Mouse (Mus musculus) hindbrain, embryonic 14.5 days (tissue): ENCODE results near the gene Stom. TPM values are rescaled to one million over a fixed set of nuclear protein-coding genes. Genes with fewer than 3 reads are reported as not detected.

Experiments
- ATAC-seq: fragments of 200-750 bp; cut with Nextera tagmentation; 2 replicates; pipeline ENCODE4 v1.8.0; 2017; ENCODE audit warnings: moderate number of reproducible peaks, mild to moderate bottlenecking, moderate TSS enrichment, moderate library complexity; ENCODE audit not compliant: low FRiP score
- DNase-seq: peaks from one replicate; pipeline ENCODE4 v3.0.0-alpha.2; 2015; ENCODE audit warnings: low spot score
- H3K27ac ChIP-seq: fragments of 300-500 bp; sonication (generic); 2 replicates; pipeline ENCODE4 v1.5.1; 2014; ENCODE audit warnings: mild to moderate bottlenecking, moderate library complexity
- H3K27me3 ChIP-seq: fragments of 300-500 bp; sonication (generic); 2 replicates; pipeline ENCODE4 v1.6.1; 2014; ENCODE audit warnings: mild to moderate bottlenecking, low read length, mixed read lengths; ENCODE audit not compliant: control insufficient read depth, insufficient read depth
- H3K36me3 ChIP-seq: fragments of 300-500 bp; sonication (generic); replicated peaks from 2 replicates; pipeline ENCODE4 v1.6.1; 2014; ENCODE audit not compliant: control insufficient read depth, insufficient read depth
- H3K4me1 ChIP-seq: fragments of 300-500 bp; sonication (generic); replicated peaks from 2 replicates; pipeline ENCODE4 v1.6.1; 2014; ENCODE audit warnings: antibody characterized with exemption, low read length, mixed read lengths; ENCODE audit not compliant: control insufficient read depth, insufficient read depth
- H3K4me2 ChIP-seq: fragments of 300-500 bp; sonication (generic); replicated peaks from 2 replicates; pipeline ENCODE4 v1.6.1; 2014; ENCODE audit warnings: mild to moderate bottlenecking, moderate library complexity
- H3K4me3 ChIP-seq: fragments of 300-500 bp; sonication (generic); replicated peaks from 2 replicates; pipeline ENCODE4 v1.5.1; 2014; ENCODE audit warnings: mild to moderate bottlenecking, low read length
- H3K9ac ChIP-seq: fragments of 300-500 bp; sonication (generic); 2 replicates; pipeline ENCODE4 v1.6.1; 2014
- H3K9me3 ChIP-seq: fragments of 300-500 bp; sonication (generic); 2 replicates; pipeline ENCODE4 v1.6.1; 2016; ENCODE audit warnings: low read length; ENCODE audit not compliant: control insufficient read depth
- WGBS: fragments of 180-500 bp; shearing (Covaris S2); extraction: QIAGEN DNeasy Blood & Tissue Kit; methylation state at CpG from one replicate; pipeline ENCODE4 v1.1.7; 2014; 5-methylcytosine and 5-hydroxymethylcytosine counted together
- polyA plus RNA-seq: library from polyadenylated mRNA; unstranded; fragments of >200 nt; fragmentation: Nextera tagmentation; extraction: Ambion mirVana; gene quantifications from 2 replicates; pipeline ENCODE4 v1.2.1, GENCODE M21; 2014

Gene Stom
- polyA plus RNA-seq = 24.4 and 26.7 TPM in 2 replicates

DNA sequence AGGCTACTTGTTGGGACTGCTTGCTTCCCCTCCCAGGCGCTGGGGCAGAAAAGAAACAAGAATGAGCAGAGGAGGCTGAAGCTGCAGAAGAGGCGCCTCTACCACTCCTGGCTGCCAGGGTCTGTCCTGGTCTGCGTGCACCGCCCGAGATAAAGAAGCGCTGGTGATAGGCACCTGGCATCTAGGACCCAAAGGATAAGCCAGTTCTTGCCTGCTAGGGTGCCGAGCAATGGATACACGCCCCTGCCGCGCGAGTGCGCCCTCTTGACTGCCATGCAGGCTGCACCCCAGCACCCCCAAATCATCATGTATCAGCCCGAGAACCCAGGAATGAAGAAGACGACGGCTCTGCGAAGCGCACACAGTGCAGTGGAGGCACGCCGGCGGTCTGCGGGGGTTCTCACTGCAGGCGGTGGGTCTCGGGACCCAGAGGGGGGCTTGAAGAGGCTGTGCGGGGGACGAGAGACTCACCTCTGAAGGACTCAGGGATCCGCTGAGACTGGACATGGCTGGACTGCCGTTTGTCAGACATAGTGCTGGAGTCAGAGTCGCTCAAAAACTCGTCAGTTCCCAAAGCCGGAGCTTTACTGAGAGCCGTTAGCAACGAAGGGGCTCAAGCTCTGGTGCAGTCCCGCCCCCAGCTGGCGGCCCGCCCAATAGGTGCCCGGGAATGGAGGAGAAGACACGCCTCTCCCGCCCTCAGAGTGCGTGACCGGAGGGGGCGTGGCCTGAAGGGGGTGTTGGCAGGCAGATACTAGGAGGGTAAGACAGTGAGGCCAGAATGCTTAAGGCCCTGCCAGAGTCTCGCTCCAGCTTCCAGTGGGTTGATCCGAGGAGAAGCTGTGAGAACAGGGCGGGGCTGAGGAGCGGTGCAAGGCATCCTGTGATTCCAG lies at the start of gene Stom:
Gene Stom, minus strand, starts transcription at position 589 of the 893 bp plus-strand sequence.
- Histone ChIP-seq H3K4me1 (peaks cover 18% of the 10 kb centered on the region), H3K9ac (peak within 1 kb of the TSS; percentile 81), H3K27ac (peak within 1 kb of the TSS; percentile 80), H3K36me3 (no peaks in the 10 kb centered on the region), H3K4me3 (peak within 1 kb of the TSS; percentile 72), H3K4me2 (peak within 1 kb of the TSS; percentile 99), H3K9me3 (no peaks in the 10 kb centered on the region), H3K27me3 (no peaks in the 10 kb centered on the region)
- ATAC-seq = peak; percentile 98
- DNase-seq = peak; percentile 97
- WGBS = under 1% methylated on average over 45 of the region's 45 CpGs

DNA sequence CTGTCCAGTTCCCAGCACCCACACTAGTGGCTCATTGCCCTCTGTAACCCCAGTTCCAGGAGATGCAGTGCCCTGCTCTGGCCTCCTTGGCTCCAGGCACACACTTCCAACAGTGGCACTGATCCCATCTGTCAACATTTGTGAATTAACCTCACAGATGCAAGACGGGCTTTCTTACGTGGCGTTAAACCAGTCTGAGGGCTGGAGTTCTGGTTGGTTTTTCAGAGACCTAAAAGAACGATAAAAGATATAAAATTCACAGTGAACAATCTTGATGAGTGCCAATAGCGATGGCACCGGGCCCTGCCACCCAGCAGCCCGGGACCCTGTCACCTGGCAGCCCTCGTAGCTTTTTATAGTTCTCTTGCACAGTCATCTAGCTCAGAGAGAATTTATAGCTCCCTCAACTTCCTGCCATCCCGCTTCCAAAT lies 48.7 kb upstream of the Stom start:
- WGBS = 79% methylated on average over 9 of the region's 9 CpGs
- no peak for ATAC-seq
- no peak overlapping the region for H3K4me2 ChIP-seq

DNA sequence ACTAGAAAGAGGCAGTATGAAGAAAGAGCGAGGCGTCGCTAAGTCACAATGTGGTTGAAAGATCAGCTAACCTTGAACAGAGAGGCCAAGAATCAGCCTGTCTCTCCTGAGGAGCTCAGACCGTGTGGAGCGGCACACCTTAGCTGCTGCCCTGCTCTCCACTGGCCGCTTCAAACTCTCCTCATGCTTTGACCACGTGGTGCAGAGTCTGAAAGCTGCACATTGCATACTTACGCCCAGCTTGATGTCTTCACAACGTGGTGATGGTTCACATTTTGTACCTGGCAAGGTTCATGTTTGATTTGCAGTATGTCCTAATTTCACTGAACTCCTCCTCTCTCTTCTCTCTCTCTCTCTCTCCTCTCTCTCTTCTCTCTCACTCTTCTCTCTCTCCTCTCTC lies 42.5 kb upstream of the Stom start:
- Histone ChIP-seq H3K9ac (no peak overlapping the region), H3K27me3 (no peaks in the 10 kb centered on the region), H3K4me3 (no peak overlapping the region), H3K27ac (no peak overlapping the region), H3K9me3 (no peaks in the 10 kb centered on the region), H3K36me3 (no peaks in the 10 kb centered on the region), H3K4me1 (no peaks in the 10 kb centered on the region), H3K4me2 (no peak overlapping the region)
- ATAC-seq = no peak
- DNase-seq = no peak
- WGBS = 79% methylated on average over 9 of the region's 9 CpGs

More for the DNA sequence above, 48.7 kb upstream of the Stom start:
- no peaks in the 10 kb centered on the region for H3K27me3 ChIP-seq
- no peak overlapping the region for H3K4me3 ChIP-seq
- H3K27ac ChIP-seq = no peak overlapping the region
- no peaks in the 10 kb centered on the region for H3K36me3 ChIP-seq
- H3K9me3 ChIP-seq = no peaks in the 10 kb centered on the region
- H3K4me1 ChIP-seq = no peaks in the 10 kb centered on the region
- DNase-seq = no peak
- no peak overlapping the region for H3K9ac ChIP-seq

GRCm38 (mm10) chr2:35377600-35377999 lies 40.8 kb upstream of the Stom start:
- Histone ChIP-seq H3K36me3 (no peaks in the 10 kb centered on the region), H3K4me3 (no peak overlapping the region), H3K9ac (no peak overlapping the region), H3K4me1 (no peaks in the 10 kb centered on the region), H3K27ac (no peak overlapping the region), H3K4me2 (no peak overlapping the region), H3K27me3 (no peaks in the 10 kb centered on the region), H3K9me3 (no peaks in the 10 kb centered on the region)
- 70% methylated on average over 6 of the region's 6 CpGs for WGBS
- ATAC-seq (no peak), DNase-seq (no peak)

DNA sequence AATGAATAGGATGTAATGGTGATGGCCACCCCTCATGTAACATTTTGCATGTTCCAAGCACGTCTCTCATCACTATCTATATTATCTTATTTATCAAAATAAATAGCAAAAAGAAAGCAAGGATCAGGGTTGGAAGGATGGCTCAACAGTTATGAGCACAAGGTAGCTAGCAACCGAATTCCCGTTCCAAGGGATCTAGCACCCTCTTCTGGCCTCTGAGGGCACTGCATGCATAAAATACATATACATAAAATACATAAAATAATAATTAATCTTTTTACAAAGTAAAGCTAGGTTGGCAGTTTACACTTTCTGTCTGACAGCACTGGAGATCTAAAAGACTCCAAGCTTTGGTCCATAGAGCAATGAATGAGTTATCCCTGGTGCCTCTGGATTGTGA lies 36.2 kb upstream of the Stom start:
- DNase-seq (peak; percentile 68), ATAC-seq (no peak)
- Histone ChIP-seq H3K4me2 (no peak overlapping the region), H3K4me1 (no peaks in the 10 kb centered on the region), H3K27me3 (no peaks in the 10 kb centered on the region), H3K4me3 (no peak overlapping the region), H3K9ac (no peak overlapping the region), H3K36me3 (no peaks in the 10 kb centered on the region), H3K27ac (no peak overlapping the region), H3K9me3 (no peaks in the 10 kb centered on the region)
- WGBS = 14% methylated on average over 3 of the region's 3 CpGs

- H3K4me2 ChIP-seq = no peak overlapping the region
- ATAC-seq (no peak), DNase-seq (no peak)
- no peak overlapping the region for H3K4me3 ChIP-seq
- H3K4me1 ChIP-seq = no peaks in the 10 kb centered on the region
- H3K27ac ChIP-seq = no peak overlapping the region
- no peaks in the 10 kb centered on the region for H3K27me3 ChIP-seq
- H3K36me3 ChIP-seq = no peaks in the 10 kb centered on the region
- H3K9me3 ChIP-seq = no peaks in the 10 kb centered on the region
- H3K9ac ChIP-seq = no peak overlapping the region
These were observed 33.9 kb upstream of the Stom start for GRCm38 (mm10) chr2:35370686-35371085.

DNA sequence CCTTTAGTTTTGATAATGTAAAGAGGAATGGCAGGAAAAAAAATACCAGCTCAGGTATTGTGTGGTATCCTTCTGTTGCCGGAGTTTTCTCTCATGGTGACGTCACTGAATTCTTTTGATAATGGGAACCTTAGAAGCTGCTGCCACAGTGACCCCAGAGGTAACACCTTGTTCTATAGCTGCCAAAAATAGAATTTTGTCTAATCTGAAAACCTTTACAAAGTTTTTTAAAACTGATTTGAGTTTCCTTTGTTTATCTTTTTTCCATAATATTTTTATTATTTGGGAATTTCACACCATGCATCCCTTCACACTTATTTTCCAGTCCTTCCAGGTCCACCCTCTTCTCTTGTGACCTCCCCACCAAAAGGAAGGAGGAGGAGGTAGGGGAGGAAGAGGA lies 30.9 kb upstream of the Stom start, which contains the start of gene 4930568D16Rik:
Gene 4930568D16Rik, minus strand, starts transcription at position 101 of the 400 bp plus-strand sequence.
- H3K4me1 ChIP-seq = no peaks in the 10 kb centered on the region
- no peaks in the 10 kb centered on the region for H3K36me3 ChIP-seq
- no peak within 1 kb of the TSS for H3K9ac ChIP-seq
- no peak within 1 kb of the TSS for H3K4me3 ChIP-seq
- ATAC-seq (no peak), DNase-seq (no peak)
- H3K27me3 ChIP-seq = no peaks in the 10 kb centered on the region
- no peak within 1 kb of the TSS for H3K4me2 ChIP-seq
- WGBS = 92% methylated on average over 2 of the region's 2 CpGs
- no peaks in the 10 kb centered on the region for H3K9me3 ChIP-seq
- H3K27ac ChIP-seq = no peak within 1 kb of the TSS

- no peak overlapping the region for H3K4me2 ChIP-seq
- H3K9me3 ChIP-seq = no peaks in the 10 kb centered on the region
- H3K36me3 ChIP-seq = no peaks in the 10 kb centered on the region
- H3K4me3 ChIP-seq = no peak overlapping the region
- DNase-seq (peak; percentile 59), ATAC-seq (no peak)
- 65% methylated on average over 5 of the region's 5 CpGs for WGBS
- no peaks in the 10 kb centered on the region for H3K27me3 ChIP-seq
- no peak overlapping the region for H3K9ac ChIP-seq
- H3K4me1 ChIP-seq = no peaks in the 10 kb centered on the region
- H3K27ac ChIP-seq = no peak overlapping the region
These were observed 12.4 kb upstream of the Stom start for GRCm38 (mm10) chr2:35349184-35349583.

DNA sequence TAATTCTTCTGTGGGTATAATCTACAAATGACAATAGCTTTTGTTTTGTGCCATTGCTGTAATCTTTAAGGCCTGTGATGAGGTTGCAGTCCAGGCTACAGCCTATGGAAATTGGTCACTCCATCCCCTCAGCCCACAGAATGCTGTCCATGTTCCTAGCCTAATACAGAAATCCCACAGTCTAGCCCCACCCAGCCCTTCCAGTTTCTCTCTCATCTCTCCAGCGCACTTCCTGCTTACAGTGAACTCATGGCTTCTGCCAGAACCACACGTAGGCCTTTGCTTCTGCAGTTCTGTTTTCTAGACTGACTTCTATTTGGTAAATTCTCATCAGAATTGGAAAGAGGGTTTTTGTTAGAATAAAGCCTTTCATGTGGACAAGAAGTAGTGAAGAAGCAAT lies 9.2 kb upstream of the Stom start:
- Histone ChIP-seq H3K9ac (no peak overlapping the region), H3K27ac (no peak overlapping the region), H3K36me3 (no peaks in the 10 kb centered on the region), H3K9me3 (no peaks in the 10 kb centered on the region), H3K27me3 (no peaks in the 10 kb centered on the region), H3K4me3 (no peak overlapping the region), H3K4me1 (no peaks in the 10 kb centered on the region), H3K4me2 (no peak overlapping the region)
- ATAC-seq (no peak), DNase-seq (no peak)
- WGBS = 74% methylated on average over 2 of the region's 2 CpGs
